Mouse (Mus musculus) frontal cortex, postnatal 14 days (tissue): ENCODE results near the gene Aox4.
A peak's percentile ranks its signal among the peaks of the same experiment; 100 is the strongest.

Source experiments
- DNase-seq, 2 experiments: peaks; one replicate each; pipeline ENCODE4 v3.0.0; 2022; ENCODE audit warnings: low spot score in 2 of 2

The Aox4 gene

GRCm38 (mm10) chr1:58210203-58210602 is at the start of gene Aox4:
Gene Aox4, plus strand, starts transcription at chr1:58210397.
- peak; percentile 23 to 30 for DNase-seq

DNA sequence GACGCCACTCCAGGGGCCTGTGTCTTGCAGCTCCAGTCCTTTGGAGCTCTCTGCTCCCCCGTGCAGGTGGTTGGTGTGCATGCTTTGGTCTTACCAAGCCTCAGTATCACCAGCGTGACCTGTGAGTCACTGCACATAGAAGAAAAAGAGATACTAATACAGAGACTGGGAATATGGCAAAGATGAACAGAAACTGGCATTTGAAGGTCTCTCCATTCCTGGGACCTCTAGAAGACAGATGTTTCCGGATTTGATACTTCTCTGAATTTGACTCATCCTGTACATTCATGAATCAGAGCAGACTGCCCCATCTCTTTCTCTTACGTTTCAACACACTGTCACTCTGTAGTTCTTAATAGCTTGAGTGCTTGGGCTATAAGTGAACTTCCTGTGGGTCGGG is 40.3 kb upstream of the Aox4 start:
- no peak for DNase-seq

GRCm38 (mm10) chr1:58188514-58189175 is 21.6 kb upstream of the Aox4 start:
- no peak for DNase-seq

DNA sequence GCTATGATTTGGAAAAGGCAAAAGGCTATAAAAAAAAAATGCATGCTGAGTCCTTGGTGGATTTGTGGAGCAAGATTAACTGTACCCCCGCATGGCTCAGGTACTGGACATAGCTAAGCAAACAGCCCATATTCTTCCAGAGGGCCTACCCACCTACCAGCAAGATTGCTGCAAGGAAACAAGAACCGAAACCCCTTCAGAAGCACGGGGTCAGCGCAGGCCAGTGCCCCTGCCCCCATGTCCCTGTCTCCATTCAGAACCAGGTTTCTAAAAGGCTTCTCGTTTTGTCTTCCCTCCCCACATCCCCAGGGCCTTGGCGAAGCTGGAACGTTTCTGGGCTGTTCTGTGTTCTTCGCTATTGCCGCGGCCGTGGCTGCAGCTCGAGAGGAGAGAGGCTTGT is 15.9 kb upstream of the Aox4 start:
- no peak for DNase-seq

DNA sequence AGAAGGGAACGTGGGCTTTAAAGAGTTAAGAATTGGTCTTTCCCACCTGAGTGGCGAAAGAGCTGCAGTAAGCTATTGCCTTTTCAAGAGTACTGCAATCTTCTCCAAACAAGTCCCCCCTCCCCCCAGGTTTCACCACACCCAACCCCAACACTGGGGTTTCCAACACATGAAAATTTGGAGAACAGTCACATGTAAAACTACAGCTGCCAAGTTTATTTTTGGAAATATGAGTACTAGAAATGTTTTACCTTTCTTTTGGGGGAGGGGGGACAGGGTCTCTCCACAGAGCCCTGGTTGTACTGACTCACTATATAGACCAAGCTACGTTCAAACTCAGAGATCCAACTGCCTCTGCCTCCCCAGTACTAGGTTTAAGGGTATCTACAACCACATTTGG is 15.2 kb upstream of the Aox4 start:
- no peak for DNase-seq

DNA sequence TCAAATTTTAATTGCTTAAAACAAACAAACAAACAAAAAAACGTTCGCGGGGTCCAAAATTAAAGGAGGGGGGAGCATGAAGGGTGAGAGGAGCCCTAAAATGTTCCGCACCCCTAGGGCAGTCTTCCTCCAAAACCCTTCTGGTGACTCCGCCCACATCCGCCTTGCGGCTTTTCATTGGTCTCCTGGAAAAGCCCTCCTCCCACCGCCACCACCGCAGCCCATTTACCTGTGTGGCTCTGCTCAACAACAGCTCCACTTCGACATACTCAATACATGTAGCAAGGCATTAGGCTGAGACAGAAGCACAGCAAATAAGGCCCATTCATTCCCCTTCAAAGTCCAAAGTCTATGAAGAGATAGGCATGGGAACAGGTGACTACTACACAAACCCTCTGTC is 14.7 kb upstream of the Aox4 start:
- no peak for DNase-seq

GRCm38 (mm10) chr1:58197023-58197422 is 13.2 kb upstream of the Aox4 start:
- no peak for DNase-seq

GRCm38 (mm10) chr1:58198386-58198785 is 11.8 kb upstream of the Aox4 start:
- DNase-seq: no peak

DNA sequence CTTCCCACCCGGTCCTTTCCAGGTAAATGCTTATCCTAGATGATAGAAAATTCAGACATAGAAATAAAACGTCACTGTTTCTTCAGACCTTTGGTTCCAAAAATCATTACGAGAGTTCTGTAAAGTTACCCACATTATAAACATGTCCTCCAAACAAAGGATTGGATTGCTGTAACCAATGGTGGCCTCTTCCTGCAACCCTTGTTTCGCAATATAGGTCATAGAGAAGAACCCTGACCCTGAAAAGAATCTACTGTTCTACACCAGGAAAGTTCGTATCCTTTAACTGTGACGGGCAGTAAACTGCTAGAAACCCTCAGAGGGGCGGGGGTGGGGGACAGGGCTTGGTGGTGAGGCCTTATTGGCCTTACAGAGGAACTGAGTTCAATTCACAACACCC is 2.6 kb downstream of the Aox4 start:
- no peak for DNase-seq

DNA sequence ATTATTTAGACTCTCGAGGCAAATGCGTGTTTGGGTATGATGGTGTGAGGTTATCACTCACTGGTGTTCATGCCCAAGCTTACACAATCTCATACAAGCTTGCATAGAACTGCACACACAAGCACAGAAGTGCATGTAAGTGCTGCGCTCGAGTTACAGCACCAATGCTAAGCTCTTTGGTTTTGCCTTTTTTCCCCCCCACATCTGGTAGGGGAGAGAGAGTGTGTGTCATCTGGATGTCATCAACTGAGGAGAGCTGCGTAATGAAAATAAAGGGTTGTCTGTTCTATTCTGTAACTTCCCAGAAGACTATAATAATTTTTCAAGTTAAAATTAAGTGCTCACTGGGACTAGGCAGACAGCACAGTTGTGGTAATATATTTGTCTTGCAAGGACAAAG is 3.6 kb downstream of the Aox4 start:
- DNase-seq: no peak

- no peak for DNase-seq
Measured at GRCm38 (mm10) chr1:58215353-58215752, 5.2 kb downstream of the Aox4 start.

- DNase-seq: no peak
Measured at GRCm38 (mm10) chr1:58215956-58216532, 5.8 kb downstream of the Aox4 start.

- DNase-seq: no peak
Measured at GRCm38 (mm10) chr1:58221070-58221469, 10.9 kb downstream of the Aox4 start.

DNA sequence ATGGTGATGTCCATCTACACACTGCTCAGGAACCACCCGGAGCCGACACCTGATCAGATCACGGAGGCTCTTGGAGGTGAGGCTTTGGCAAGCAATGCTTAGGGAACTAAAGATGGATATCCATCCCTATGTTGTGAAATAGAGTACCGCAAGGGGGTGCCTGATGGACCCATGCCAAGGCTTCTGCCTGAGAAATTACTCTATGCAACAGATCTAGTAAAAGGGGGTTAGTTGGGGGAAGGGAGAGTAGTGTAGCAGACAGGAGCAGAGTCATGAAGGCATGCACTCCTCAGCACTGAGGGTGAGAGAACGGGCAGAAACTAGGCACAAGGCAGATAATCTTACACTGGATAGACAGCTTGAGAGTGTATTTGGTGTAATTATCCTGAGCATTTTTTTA is 11.7 kb downstream of the Aox4 start:
- no peak for DNase-seq

- no peak for DNase-seq
Measured at GRCm38 (mm10) chr1:58228086-58228485, 17.9 kb downstream of the Aox4 start.

DNA sequence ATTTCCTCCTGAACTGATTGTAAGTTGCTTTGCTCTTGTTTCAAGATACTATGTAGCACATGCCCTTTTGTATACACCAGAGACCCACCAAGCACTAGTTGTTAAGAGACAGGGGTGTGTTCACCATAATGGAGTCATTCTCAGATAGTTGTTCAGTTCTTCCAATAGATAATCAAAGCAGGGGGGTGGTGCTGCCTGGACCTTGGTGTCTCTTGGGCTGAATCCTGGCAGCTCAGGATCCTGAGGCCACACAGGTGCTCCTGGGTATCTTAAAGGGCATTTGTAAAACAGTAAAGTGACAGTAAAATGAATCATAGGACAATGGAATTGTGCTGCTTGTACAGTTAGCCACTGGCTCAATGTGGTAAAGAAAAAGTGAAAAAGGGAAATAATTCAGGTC is 18.7 kb downstream of the Aox4 start:
- no peak for DNase-seq

GRCm38 (mm10) chr1:58229774-58230173 is 19.6 kb downstream of the Aox4 start:
- no peak for DNase-seq

GRCm38 (mm10) chr1:58230542-58230941 is 20.3 kb downstream of the Aox4 start:
- no peak for DNase-seq

GRCm38 (mm10) chr1:58235405-58235804 is 25.2 kb downstream of the Aox4 start:
- DNase-seq: no peak

DNA sequence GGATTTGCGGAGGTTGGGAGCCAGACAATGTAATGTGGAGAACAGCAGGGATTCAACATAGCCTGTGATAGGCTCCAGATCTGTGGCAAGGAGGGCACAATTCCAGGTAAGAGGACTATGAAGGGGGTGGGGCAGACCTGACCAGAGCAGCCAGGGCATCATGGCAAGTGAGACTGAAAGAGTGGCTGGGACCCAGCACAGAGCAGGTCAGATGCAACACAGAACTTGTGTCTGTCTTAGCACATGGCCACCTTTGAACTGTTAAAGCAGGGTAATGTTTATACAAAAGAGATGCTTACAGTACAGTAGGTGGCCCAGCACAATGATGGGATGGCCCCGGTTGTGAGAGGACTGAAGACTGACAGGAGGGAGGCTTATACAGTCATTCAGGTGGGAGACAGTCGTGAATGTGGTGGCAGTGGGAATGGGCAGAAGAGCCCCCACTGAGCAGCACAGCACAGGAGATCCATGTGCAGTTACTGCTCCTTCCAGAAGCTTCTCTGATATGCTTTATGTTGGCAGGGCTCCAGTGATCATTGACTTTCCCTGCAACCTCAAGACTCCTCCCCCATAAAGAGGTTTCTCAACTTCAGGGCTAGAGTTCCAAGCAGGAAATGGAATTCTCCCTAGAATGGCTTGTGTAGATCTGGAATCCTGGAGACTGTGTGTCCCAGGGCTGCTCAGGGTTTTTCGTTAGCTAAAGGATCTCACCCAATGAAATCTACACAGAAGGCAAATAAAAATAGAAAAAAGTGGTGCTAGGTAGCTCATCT is 27.5 kb downstream of the Aox4 start:
- no peak for DNase-seq

- DNase-seq: no peak
Measured at GRCm38 (mm10) chr1:58238440-58238839, 28.2 kb downstream of the Aox4 start.

DNA sequence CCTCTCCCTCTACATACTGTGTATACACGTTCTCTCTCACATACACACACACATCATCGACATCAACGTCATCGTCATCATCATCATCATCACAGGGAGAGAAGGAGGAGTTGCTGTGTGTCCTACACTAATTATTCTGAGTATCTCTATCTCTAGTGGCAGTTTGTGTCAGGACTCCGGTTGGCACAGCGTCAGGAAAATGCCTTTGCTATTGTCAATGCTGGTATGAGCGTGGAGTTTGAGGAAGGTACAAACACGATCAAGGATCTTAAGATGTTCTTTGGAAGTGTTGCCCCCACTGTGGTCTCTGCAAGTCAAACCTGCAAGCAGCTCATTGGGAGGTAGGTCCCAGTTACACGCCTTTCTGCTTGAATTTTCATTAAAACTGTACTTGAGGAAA is 28.8 kb downstream of the Aox4 start:
- DNase-seq: no peak

GRCm38 (mm10) chr1:58240347-58240746 is 30.1 kb downstream of the Aox4 start:
- DNase-seq: no peak
